13 mouse cellular contexts compared by ENCODE assay signal in the genomic region with DNA sequence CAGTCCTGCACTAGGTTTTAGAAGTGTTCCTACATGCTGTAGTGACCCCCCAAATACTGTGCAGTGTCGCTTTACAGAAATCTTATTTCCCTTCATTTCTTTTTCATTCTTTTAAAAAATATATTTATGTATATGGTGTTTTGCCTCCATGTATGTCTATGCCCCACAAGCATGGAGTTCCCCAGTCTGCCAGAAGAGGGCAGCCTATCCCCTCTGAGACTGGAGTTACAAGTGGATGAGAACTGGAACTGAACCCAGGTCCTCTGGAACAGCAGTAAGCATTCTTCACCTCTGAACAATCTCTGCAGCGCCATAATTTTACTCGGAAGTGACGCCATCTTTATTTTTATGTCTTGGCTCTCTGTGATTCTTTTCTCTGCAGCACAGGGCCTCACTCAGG. TPM values are rescaled to one million over a fixed set of nuclear protein-coding genes. Genes with fewer than 3 reads are reported as not detected.
A peak's percentile ranks its signal among the peaks of the same experiment; 100 is the strongest.
DNase-seq lines count a peak whose midpoint lies in the region; ATAC-seq and TF ChIP-seq lines count a peak whose summit lies in the region.
"Had no signal": no experiment of that assay in that cellular context is flagged by ENCODE, and none has a peak within 500 bp of the region (broad histone marks: within the 10 kb centered on the region; RNA-seq: fewer than 3 reads in every experiment).

No protein-coding gene starts in this region.

- H3K36me3 ChIP-seq in forebrain, postnatal 0 days (ENCODE audit: insufficient read depth): peaks cover 16% of the 10 kb centered on the region
- peaks cover 17% of the 10 kb centered on the region for H3K36me3 ChIP-seq in forebrain, embryonic 13.5 days (ENCODE audit: poor library complexity, severe bottlenecking)
- peaks cover 8% of the 10 kb centered on the region for H3K36me3 ChIP-seq in lung, embryonic 14.5 days (ENCODE audit: insufficient read depth)

- H3K9ac ChIP-seq in forebrain, postnatal 0 days: no peak overlapping the region
- H3K9ac ChIP-seq in forebrain, embryonic 13.5 days: no peak overlapping the region
- H3K9ac ChIP-seq in lung, embryonic 14.5 days: no peak overlapping the region
- H3K9ac ChIP-seq: embryonic facial prominence, embryonic 12.5 days; liver, embryonic 15.5 days had no signal

- H3K4me1 ChIP-seq in forebrain, postnatal 0 days (ENCODE audit: insufficient read depth): no peaks in the 10 kb centered on the region
- H3K4me1 ChIP-seq in forebrain, embryonic 13.5 days: no peaks in the 10 kb centered on the region
- no peaks in the 10 kb centered on the region for H3K4me1 ChIP-seq in lung, embryonic 14.5 days (ENCODE audit: insufficient read depth)
- H3K4me1 ChIP-seq: embryonic facial prominence, embryonic 12.5 days had no signal

- no peak for ATAC-seq in forebrain, postnatal 0 days
- ATAC-seq in forebrain, embryonic 13.5 days: no peak
- no peak for ATAC-seq in lung, embryonic 14.5 days (ENCODE audit: insufficient read depth)

- no peak overlapping the region for H3K4me2 ChIP-seq in forebrain, postnatal 0 days (ENCODE audit: low read depth)
- H3K4me2 ChIP-seq in forebrain, embryonic 13.5 days: no peak overlapping the region
- H3K4me2 ChIP-seq in lung, embryonic 14.5 days: no peak overlapping the region
- H3K4me2 ChIP-seq: embryonic facial prominence, embryonic 12.5 days; liver, embryonic 15.5 days had no signal

- TF ChIP-seq CTCF in forebrain, postnatal 0 days (IDR thresholded peaks at IDR 0.05; ENCODE audit: low read depth): peak; percentile 35
- peak; percentile 34; the same call in 1 of the 2 replicates for TF ChIP-seq CTCF in lung, embryonic 14.5 days (IDR thresholded peaks at IDR 0.05; ENCODE audit: low read depth)

- H3K4me3 ChIP-seq in forebrain, postnatal 0 days (ENCODE audit: low read depth, low read length): no peak overlapping the region
- H3K4me3 ChIP-seq in forebrain, embryonic 13.5 days: no peak overlapping the region
- no peak overlapping the region for H3K4me3 ChIP-seq in lung, embryonic 14.5 days (ENCODE audit: low read depth, low read length)
- H3K4me3 ChIP-seq: embryonic facial prominence, embryonic 12.5 days; liver, embryonic 15.5 days had no signal

- DNase-seq in forebrain, postnatal 0 days: no peak
- no peak for DNase-seq in lung, embryonic 14.5 days
- DNase-seq in lung, postnatal 25 days (ENCODE audit: low spot score): no peak
- DNase-seq in A20 (ENCODE audit: low read depth, low spot score) (peak; percentile 34), ZHBTc4 (ENCODE audit: low read depth, low spot score) (peak; percentile 82)
- no peak for DNase-seq in neural tube, embryonic 10.5 days (ENCODE audit: extremely low spot score, low spot score)
- no peak for DNase-seq in adrenal gland, adult 8-10 months
- DNase-seq: adrenal gland, postnatal 10 days; kidney, postnatal 10 days; right cerebral cortex, postnatal 4 days had no signal

- no peaks in the 10 kb centered on the region for H3K27me3 ChIP-seq in forebrain, postnatal 0 days (ENCODE audit: insufficient read depth, low read length)
- peaks cover 15% of the 10 kb centered on the region for H3K27me3 ChIP-seq in forebrain, embryonic 13.5 days
- no peaks in the 10 kb centered on the region for H3K27me3 ChIP-seq in lung, embryonic 14.5 days (ENCODE audit: insufficient read depth, low read length)
- H3K27me3 ChIP-seq: embryonic facial prominence, embryonic 12.5 days had no signal

- 80% methylated on average over 4 of the region's 4 CpGs for WGBS in forebrain, postnatal 0 days
- WGBS in forebrain, embryonic 13.5 days: 79% methylated on average over 4 of the region's 4 CpGs
- 81% methylated on average over 4 of the region's 4 CpGs for WGBS in lung, embryonic 14.5 days

- H3K9me3 ChIP-seq in forebrain, postnatal 0 days (ENCODE audit: low read length): no peaks in the 10 kb centered on the region
- H3K9me3 ChIP-seq in forebrain, embryonic 13.5 days (replicated peaks): no peaks in the 10 kb centered on the region; the same call in 1 of the 2 replicates
- H3K9me3 ChIP-seq in lung, embryonic 14.5 days (ENCODE audit: low read depth, low read length): no peaks in the 10 kb centered on the region
- H3K9me3 ChIP-seq: liver, embryonic 15.5 days had no signal

- no peak overlapping the region for H3K27ac ChIP-seq in forebrain, postnatal 0 days (ENCODE audit: low read depth, low read length)
- H3K27ac ChIP-seq in forebrain, embryonic 13.5 days: no peak overlapping the region
- H3K27ac ChIP-seq in lung, embryonic 14.5 days (ENCODE audit: low read depth): no peak overlapping the region
- H3K27ac ChIP-seq: embryonic facial prominence, embryonic 12.5 days; liver, embryonic 15.5 days had no signal

RNA-seq across cellular contexts. Expression of a gene that starts 13.6 kb away (rescaled TPM):
- 1,357 and 2,159 TPM in 2 replicates for total RNA-seq in forebrain, postnatal 0 days (2014; rRNA removed)
- 876 and 1,153 TPM in 2 replicates for polyA plus RNA-seq in forebrain, postnatal 0 days (2015; fragmentation: Nextera tagmentation; extraction: Ambion mirVana)
- 1,165 and 1,184 TPM in 2 replicates for polyA plus RNA-seq in forebrain, embryonic 13.5 days (2015; fragmentation: Nextera tagmentation; extraction: Ambion mirVana)
- 2,038 and 2,085 TPM in 2 replicates for polyA plus RNA-seq in lung, embryonic 14.5 days (2014; fragmentation: Nextera tagmentation; extraction: Ambion mirVana)
- 100 to 1,000 TPM; 668 to 711 (median 693) TPM for total RNA-seq in adrenal gland, adult 8-10 months (2022)

RNA-seq across cellular contexts. Expression of a gene that starts 13.8 kb away (rescaled TPM):
- total RNA-seq in forebrain, postnatal 0 days (2014; rRNA removed): 46.2 and 46.8 TPM in 2 replicates
- 59.6 and 66.1 TPM in 2 replicates for polyA plus RNA-seq in forebrain, postnatal 0 days (2015; fragmentation: Nextera tagmentation; extraction: Ambion mirVana)
- polyA plus RNA-seq in forebrain, embryonic 13.5 days (2015; fragmentation: Nextera tagmentation; extraction: Ambion mirVana): 58.6 and 61.4 TPM in 2 replicates
- 34.2 and 34.8 TPM in 2 replicates for polyA plus RNA-seq in lung, embryonic 14.5 days (2014; fragmentation: Nextera tagmentation; extraction: Ambion mirVana)
- 10 to 100 TPM; 58.6 to 83.5 (median 69.6) TPM for total RNA-seq in adrenal gland, adult 8-10 months (2022)

RNA-seq across cellular contexts. Expression of a gene that starts 18.1 kb away (rescaled TPM):
- total RNA-seq in forebrain, postnatal 0 days (2014; rRNA removed): 11.5 and 11.7 TPM in 2 replicates
- 8.3 and 9.8 TPM in 2 replicates for polyA plus RNA-seq in forebrain, postnatal 0 days (2015; fragmentation: Nextera tagmentation; extraction: Ambion mirVana)
- 7.3 and 9.4 TPM in 2 replicates for polyA plus RNA-seq in forebrain, embryonic 13.5 days (2015; fragmentation: Nextera tagmentation; extraction: Ambion mirVana)
- polyA plus RNA-seq in lung, embryonic 14.5 days (2014; fragmentation: Nextera tagmentation; extraction: Ambion mirVana): 2.3 and 2.6 TPM in 2 replicates
- total RNA-seq in adrenal gland, adult 8-10 months (2022): 1 to 10 TPM; 6.9 to 8.7 (median 7.6) TPM

RNA-seq across cellular contexts. Expression of a gene that starts 28.9 kb away (rescaled TPM):
- 18.9 and 21.9 TPM in 2 replicates for total RNA-seq in forebrain, postnatal 0 days (2014; rRNA removed)
- 15.9 and 23.2 TPM in 2 replicates for polyA plus RNA-seq in forebrain, postnatal 0 days (2015; fragmentation: Nextera tagmentation; extraction: Ambion mirVana)
- 28.4 and 29.4 TPM in 2 replicates for polyA plus RNA-seq in forebrain, embryonic 13.5 days (2015; fragmentation: Nextera tagmentation; extraction: Ambion mirVana)
- polyA plus RNA-seq in lung, embryonic 14.5 days (2014; fragmentation: Nextera tagmentation; extraction: Ambion mirVana): 29.5 and 37.2 TPM in 2 replicates
- total RNA-seq in adrenal gland, adult 8-10 months (2022): 10 to 100 TPM; 30.0 to 43.8 (median 35.1) TPM

RNA-seq across cellular contexts. Expression of a gene that starts 29.3 kb away (rescaled TPM):
- 57.0 and 78.4 TPM in 2 replicates for total RNA-seq in forebrain, postnatal 0 days (2014; rRNA removed)
- polyA plus RNA-seq in forebrain, postnatal 0 days (2015; fragmentation: Nextera tagmentation; extraction: Ambion mirVana): 173 and 185 TPM in 2 replicates
- polyA plus RNA-seq in forebrain, embryonic 13.5 days (2015; fragmentation: Nextera tagmentation; extraction: Ambion mirVana): 204 and 214 TPM in 2 replicates
- polyA plus RNA-seq in lung, embryonic 14.5 days (2014; fragmentation: Nextera tagmentation; extraction: Ambion mirVana): 142 and 145 TPM in 2 replicates
- total RNA-seq in adrenal gland, adult 8-10 months (2022): 100 to 1,000 TPM in 1 of 4 experiments, 10 to 100 TPM in 3; 74.1 to 119 (median 79.6) TPM

Comparison
In these comparisons a context has a peak if more than half of its experiments do, and no peak if none do; other contexts are left out.
1. DNase-seq: peak in A20 (single experiment) and ZHBTc4 (single experiment); none in forebrain, postnatal 0 days (single experiment), lung, embryonic 14.5 days (single experiment), lung, postnatal 25 days (single experiment), neural tube, embryonic 10.5 days (single experiment) and adrenal gland, adult 8-10 months (single experiment).